Mouse (Mus musculus): ENCODE results near the gene Ppp2r3c.
A peak's percentile ranks its signal among the peaks of the same experiment; 100 is the strongest.
"Not testable (repeated sequence)": the region's sequence is repeated elsewhere in the genome, so short reads cannot be mapped to it uniquely, and the experiment has no call there.

The Ppp2r3c gene

DNA sequence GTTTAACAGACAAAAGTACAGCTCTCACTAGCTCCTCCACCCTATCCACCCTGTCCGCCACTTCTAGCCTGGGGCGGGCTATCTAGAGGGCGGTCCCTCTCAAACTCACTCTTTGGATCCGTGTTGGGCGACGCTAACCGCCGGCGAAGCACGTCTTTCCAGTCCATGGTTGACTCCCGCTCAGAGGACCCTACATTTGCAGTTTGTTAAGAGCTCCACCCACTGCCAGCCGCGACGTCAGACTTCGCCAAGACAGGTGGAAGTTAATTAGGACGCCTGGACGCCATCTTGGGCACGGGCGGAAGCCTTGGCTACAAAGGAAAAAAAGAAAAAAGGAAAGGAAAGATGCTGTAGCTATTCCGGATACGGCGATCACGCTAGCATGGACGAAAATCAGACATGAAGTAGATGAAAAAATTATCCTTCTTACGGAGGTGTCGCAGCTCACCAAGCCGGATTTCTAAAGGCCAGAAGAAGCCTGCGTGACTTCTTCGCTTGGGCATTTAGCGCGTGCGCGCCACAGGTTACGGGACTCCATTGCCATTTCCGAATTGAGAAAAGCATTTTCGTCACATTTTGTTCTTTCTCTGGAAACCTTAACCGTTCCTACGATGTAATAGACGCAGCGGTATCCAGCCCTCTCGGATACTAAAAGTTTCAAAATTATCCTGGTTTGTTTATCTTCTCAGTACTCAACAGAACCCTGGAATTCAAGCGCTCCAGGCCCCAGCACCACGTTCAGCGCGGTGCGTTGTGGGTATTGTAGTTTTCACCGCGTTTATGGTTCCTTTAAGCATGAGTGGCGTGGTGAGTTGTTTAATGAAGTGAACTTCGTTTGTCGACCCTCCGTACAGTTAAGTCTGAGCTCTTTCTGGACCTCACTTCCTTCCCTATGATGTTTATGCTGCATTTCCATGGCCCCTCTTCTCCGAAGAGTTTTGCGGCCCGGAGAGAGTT lies at the start of gene Ppp2r3c:
Ppp2r3c (minus strand) TSS at position 514 of the 957 bp plus-strand sequence.
- peak; percentile 94 for DNase-seq

DNA sequence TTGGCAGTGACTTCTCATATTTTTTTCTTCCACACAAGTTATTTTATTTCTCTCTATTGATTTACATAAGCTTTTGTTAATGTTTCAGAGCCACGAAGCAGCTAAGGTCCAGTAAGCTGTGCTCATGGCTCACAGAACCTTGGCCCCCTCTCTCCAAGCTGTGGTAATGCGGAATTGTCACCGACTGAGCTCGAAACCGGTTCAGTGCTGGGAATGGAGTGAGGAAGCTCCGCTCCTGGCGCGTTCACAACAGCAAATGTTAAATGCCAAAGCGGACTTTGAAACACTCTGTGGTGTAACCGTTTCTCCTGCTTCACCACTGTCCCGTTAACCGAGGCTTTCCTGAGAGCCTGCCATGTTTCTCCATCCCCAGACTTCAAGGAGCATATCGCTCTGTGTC lies 41.8 kb upstream of the Ppp2r3c start:
- DNase-seq, result no peak

DNA sequence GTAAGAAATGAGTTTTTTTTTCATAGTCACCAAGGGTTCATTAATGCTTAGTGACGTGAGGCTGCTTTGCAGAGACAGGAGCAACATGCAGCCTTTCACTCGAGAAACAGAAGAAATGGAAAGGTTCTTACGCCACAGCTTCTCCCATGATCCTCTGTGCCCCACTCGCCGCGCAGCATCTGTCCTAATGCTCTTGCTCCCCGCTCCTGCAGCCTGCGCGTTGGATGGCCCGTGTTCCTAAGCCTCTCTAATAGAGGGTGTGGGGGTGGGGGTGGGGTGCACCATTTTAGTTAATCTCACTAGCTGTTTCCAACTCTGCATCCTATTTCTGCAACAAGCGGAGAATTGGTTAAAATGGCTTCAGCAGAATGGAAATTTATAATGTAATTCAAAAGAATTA lies 41.2 kb upstream of the Ppp2r3c start:
- DNase-seq, result no peak

DNA sequence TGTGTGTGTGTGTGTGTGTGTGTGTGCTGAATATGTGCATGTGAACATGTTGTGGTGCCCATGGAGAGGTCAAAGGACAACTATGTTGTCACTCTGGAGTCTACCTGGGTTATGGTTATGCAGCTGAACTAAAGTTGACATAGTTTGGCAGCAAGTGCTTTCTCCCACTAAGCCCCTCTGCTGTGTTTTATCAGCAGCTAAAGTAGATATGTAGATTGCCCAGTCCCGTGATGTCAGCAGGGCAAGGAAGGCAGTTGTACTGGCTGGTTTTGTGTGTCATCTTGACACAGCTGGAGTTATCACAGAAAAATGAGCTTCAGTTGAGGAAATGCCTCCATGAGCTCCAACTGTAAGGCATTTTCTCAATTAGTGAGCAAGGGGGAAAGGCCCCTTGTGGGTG lies 40.2 kb upstream of the Ppp2r3c start:
- DNase-seq, result not testable (repeated sequence)

DNA sequence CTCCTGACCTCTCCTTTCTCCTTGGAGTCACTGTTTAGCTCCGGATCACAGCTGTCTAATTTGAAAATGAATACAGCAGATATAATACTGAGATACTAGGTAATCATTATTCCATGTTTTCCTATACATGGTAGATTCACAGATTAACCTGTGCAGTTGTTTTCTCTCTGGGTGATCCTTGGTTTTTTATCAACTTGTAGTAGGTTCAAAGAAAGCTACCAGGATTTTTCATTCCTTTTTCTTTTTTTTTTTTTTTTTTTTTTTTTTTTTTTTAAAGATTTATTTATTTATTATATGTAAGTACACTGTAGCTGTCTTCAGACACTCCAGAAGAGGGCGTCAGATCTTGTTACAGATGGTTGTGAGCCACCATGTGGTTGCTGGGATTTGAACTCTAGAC lies 35.7 kb upstream of the Ppp2r3c start:
- DNase-seq, result not testable (repeated sequence)

DNA sequence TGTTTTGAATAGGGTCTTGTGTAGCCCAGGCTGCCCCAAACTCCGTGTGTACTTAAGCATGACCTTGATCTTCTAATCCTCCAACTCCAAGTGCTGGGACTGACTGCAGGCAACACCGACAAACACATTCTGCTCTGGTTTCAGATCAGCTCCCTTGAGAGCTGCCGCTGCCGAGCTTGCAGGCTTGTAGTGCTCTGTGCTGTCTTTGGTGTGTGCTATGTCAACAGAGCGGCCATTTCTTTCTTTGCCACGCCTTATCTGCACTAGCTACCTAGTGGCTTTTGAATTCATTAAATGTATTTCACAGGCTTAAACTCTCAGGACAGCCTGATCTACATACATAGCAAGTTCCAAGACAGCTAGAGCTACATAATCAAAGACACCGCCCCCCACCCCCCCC lies 30.9 kb upstream of the Ppp2r3c start:
- no peak for DNase-seq

DNA sequence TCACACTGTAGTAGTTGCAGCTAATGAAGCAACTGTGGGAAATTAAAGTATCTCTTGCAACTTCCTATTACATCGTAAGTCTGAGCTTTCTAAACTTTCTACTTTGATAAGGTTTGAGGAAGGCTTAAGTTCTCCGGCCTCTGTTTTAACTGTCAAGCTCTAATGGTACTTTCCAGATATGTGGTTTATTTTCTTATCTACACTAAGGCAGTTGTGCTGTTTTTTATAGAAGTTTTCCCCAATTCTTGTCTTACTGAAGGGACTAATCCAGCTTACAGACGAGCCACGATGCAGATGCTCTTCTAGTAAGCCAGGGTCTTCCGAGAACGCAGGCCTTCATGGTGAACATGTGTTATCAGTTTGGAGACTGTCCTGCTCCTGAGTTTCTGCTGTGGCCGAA lies 26.6 kb upstream of the Ppp2r3c start:
- DNase-seq, result no peak

DNA sequence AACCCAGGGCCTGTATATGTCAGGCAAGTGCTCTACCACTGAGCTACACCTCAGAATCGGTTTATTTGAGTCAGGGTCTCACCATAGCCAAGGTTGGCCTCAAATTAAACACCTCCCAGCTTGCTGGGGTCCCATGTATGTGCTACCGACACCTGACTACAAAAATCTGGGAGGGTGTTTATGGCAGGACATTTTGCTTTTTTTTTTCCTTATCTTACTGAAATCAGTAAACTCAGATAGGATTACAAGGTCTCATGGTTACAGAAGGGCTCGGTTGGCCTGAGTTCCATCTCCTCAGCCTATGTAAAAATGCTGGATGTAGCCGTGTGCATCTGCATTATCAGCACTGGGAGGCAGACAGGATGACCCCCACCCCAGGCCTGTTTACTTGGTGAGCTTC lies 26.0 kb upstream of the Ppp2r3c start:
- no peak for DNase-seq

DNA sequence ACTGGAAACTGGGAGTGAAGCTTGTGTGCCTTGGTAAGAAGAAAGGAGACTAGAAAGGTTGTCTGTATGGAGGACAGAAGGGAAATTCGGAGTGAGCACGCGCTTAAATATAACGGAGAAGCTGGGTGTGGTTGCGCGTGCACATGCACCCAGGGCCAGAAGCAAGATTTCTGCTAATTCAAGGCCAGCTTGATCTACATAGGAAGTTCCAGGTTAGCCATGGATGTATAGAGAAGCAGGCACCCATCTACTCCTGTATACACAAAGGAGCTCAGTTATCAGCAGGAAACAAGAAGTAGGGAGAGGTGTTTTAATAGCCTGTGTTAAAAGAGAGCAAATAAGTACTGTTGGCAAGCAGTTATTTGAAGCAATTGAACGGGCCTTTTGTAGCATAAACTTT lies 22.9 kb upstream of the Ppp2r3c start:
- DNase-seq, result no peak

DNA sequence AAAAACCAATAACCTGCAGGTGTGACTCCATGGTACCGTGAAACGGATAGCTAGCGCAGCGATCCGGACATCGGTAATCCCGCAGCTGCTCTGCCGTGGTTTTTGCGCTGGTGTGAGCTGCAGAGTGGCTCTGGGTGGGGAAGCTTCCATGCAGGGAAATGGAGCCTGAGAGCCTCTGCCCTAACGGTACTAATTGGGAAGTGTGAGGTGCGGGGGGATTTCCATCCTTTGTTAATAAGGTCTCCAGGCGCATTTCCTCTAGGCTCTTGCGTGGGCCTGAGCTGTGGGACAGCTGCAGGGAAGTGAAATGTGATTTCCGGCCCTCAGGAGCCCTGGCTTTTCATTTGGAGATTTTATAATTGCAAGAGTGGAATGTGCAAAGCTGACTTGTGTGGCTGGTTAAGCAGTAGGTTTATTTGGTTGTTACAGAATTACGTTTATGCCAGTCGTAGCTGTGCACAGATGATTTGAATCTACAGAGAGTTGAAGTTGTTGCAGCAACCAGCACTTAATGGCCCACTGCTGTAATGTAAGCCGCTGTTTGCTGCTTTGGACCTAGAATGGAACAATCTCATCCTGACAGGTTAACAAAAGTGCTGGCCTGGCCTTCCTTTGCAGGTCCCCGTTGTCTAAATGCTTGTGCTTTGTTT lies 19.0 kb upstream of the Ppp2r3c start:
- DNase-seq, result no peak

DNA sequence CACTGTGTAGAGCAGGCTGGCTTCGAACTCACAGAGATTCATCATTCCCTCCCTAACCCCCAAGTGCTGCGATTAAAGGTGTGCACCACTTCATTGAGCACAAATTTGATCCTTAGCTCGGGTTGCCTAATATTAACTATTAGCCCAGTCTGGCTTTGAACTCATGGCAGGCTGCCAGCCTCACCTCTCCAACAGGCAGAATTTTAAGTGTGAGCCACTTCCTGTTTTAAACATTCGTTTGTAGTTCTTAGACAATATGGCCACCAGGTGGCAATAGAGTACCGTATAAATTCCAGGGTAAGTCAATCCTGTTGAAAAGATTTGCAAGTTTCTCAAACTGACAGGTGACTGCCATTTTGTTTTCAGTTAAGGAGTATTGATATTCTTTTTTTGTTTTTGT lies 12.4 kb upstream of the Ppp2r3c start:
- peak; percentile 62 for DNase-seq

DNA sequence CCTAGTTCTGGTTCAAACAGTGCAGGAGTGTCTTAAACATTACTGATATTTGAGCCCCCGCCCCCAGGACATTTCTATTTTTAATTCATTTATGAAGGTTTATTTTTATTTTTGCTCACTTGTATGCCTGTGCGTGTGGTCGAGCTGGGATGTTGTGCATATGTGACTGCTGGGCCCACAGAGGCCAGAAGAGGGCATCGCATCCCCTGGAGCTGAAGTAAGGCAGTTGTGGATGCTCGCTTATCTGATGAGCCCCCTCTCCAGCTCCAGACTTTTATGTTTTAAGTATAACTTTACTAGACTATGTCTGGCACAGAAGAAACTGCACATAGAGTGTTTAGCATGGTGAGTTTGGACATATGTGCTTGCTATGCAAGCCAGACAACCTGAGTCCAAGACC lies 11.1 kb upstream of the Ppp2r3c start:
- no peak for DNase-seq

DNA sequence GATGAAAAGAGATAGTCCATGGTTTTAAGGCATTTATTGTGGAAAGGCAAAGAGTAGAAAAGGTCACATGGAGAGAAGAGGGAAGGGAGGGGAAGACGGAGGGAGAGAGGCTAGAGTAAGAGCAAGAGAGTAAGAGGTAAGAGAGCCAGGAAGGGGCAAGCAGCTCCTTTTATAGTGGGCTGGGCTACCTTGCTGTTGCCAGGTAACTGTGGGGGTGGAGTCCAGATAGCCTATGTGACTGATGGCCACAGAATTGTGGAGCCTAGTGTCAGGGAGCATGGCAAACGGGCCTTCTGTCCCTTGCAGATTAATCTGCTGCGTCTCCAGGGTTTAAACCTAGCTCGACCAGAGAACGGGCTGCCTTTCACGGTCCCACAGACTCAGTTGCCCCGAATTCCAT lies 9.0 kb upstream of the Ppp2r3c start:
- DNase-seq, result no peak

DNA sequence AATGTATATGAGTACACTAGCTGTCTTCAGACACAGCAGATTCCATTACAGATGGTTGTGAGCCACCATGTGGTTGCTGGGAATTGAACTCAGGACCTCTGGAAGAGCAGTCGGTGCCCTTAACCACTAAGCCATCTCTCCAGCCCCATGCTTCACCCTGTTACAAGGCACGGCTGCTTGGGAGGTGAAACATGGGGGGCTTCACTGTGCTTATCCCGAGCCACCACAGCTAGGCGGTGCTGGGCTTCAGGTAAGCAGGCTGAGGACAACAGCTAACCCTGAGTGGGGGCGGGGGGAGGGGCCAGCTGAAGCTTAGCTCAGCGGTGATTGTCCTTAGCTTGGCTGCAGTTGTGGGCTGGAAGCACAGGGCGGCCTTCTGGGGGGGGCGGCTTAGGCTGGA lies 6.7 kb upstream of the Ppp2r3c start:
- no peak for DNase-seq

DNA sequence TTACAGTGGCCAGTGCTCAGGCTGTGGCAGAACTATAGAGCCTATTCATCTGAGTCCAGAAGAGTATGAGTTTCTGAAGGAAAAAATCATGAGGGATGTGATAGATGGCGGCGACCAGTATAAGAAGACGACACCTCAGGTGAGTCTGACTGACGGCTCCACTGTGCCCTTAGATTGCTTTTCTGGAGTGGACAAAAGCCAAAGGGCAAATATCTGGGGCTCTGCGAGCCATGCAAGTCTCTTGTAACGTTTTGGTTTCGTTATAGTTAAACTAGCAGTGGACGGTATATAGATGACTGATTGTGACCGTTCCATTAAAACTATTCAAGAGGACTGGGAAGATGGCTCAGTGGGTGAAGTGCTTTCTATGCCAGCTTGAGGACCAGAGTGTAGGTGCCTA lies 5.9 kb upstream of the Ppp2r3c start:
- no peak for DNase-seq

DNA sequence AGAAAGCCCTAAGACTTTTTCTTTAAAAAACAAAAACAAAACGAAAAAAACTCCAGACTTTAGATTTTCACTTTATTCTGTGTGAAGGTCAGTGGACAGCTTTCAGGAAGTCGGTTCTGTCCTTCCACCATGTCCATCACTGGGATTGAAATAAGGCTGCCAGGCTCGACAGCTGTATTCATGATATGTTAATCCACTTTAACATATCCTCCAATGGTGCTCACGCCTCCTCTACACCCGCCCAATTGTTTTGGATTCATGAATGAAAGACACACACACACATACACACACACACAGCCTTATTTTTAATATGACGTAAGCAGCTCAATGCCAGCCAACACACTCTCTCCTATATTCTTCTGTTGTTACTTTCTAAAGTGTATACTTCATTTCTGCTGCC lies 4.8 kb upstream of the Ppp2r3c start:
- DNase-seq, result no peak

DNA sequence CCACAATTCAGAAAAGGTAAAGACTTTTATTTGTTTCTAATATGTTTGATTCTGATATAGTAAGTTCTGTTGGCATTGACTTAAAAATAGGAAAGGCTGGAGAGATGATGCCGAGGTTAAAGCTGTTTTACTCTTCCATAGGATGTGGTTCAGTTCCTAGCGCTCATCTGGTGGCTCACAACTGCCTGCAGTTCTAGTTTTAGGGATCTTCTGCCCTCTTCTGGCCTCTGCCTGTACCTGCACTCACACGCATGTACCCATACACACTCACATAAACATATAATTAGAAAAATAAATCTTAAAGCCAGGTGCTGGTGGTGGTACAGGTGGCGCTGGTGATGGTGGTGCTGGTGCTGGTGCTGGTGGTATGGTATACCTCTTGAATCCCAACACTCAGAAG lies 3.6 kb upstream of the Ppp2r3c start:
- DNase-seq, result no peak

DNA sequence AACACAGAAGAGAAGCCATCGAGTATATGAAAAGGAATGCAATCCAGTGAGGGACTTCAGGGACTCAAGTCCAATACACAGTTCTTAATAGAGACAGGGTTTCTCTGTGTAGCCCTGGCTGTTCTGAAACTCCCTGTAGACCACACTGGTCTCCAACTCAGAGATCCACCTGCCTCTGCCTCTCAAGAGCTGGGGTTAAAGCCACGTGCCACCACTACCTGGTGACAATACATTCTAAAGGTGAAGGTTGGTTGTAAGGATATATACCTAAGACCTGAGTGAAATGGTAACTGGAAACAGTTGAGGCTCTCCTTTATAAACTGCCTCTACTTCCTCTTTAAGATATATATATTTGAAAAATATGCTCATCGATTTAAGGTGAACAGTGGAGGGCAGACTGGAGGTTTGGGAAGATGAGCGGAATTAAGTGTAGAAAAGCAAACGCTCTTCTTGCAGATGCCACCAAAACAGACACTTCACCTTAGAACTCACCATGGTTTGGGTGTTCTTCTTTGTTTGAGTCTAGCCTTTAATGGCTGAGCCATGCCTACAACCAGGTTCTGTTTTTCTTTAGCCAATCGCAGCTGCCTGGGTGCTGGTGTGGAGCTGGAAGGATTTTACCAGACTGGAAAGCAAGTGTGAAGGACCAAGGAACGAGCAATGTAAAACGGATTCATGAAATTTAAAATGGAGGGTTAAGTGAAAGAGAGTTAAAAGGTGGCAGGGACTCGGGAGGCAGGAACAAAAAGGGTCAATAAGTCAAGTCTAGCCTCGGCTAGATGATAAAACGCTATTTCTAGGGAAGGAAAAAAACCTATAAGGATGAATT lies 1.1 kb downstream of the Ppp2r3c start:
- no peak for DNase-seq

DNA sequence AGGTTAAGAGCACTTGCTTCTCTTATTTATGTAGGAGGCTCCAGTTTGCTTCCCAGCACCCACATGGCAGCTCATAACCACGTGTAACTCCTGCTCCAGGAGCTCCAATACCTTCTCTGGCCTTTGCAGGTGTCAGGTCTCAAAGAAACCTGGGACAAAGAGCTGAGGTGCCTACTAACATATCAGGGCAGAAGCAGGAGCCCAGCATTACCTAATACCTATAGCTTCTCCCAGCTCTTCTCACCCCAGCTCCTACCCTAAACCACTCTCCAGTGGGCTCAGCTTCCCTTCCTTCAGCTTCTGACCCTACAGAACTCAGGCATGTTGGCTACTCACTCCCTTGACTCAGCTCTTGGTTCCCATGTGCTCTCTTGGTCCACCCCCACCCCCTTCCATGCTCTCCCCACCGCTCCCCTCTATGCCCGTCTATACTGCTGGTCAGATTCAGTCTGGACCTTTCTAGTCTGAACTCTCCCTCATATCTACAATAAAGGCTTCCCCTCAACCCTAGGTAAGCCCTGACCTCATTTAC lies 1.9 kb downstream of the Ppp2r3c start:
- DNase-seq, result no peak

DNA sequence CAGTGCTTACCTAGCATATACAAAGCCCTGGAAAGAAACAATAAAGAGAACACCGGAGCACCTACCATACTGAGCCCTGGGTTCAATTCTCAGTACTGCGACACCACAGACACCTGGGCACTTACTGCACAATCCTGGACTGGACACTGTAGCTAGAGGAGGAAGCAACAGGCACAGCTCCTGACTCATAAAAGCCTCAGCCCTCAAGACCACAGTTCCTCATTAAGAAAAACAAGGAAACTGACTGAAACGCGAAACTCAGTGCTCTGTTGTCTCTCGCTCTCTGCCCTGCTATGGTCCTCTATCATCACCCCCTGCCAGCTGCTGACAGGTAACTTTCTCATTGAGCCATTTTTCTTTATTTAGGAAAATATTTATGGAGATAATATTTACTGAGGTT lies 3.5 kb downstream of the Ppp2r3c start, which contains the start of gene 1110008L16Rik:
1110008L16Rik (plus strand) TSS at position 242 of the 400 bp plus-strand sequence.
- DNase-seq, result no peak

DNA sequence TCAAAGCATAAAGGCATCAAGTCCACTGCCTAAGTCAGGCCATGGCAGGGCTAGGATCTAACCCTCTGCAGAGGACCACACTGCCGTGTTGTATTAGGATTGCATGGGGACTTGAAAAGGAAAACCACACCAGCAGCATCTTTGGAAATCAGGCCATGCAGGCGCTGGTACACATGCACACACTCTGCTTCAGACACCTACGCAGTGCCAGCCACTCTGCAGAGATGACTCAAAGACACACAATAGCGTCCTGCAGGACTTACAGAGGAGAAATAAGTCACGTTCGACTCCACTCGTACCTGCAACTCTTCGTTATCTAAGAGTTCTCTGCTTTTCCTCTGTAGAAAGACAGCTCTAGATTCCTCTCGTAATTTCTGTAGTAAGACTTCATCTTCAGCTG lies 4.7 kb downstream of the Ppp2r3c start:
- DNase-seq, result no peak

DNA sequence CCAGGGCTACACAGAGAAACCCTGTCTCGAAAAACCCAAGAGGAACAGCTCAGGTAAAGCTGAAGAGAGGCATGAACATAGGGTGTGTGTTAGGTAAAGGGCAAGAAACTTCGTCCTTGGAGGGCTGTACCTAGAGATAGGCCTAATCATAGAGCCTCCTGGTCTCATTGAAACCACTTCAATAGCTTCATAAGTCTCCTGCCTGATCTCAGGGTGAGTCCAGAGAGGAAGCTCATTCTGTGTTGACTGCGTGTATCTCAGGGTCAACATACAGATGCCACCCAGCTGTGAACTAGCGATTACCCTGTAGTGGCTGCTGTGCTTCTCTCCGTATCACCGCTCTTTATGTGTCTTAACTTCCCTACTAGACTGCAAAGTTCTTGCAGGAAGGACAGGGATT lies 25.2 kb downstream of the Ppp2r3c start:
- DNase-seq, result not testable (repeated sequence)

DNA sequence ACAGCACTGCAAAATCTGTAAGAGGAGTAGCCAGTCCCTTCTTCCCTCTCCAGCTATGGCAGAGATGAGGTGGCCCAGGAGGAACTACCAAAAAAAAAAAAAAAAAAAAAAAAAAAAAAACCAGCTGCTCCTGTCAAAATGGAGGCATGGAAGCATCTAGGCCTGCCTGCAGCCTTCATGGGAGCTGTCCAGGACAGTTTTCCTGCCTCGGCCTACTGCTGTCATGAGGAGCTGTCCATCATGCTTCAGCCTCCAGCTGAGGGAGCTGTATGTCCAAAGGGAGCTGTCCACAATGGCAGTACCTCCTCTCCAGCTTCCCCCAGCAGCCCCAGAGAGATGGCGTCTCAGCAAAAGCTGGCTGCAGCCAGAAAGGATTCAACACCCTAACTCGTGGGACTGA lies 30.6 kb downstream of the Ppp2r3c start:
- peak; percentile 6 for DNase-seq

Data from liver (tissue).